Mouse (Mus musculus) C2C12 (cell line): ENCODE measurements at regions not wholly inside any gene's neighbourhood (a gene's known extent, or its start where the extent isn't known, plus 50 kb on each side); places are given as distances from the start of the nearest gene placed in this dataset.
"Not testable (repeated sequence)": the region's sequence is repeated elsewhere in the genome, so short reads cannot be mapped to it uniquely, and the experiment has no call there.

ENCODE experiments used
- CEBPB ChIP-seq: IDR thresholded peaks from one replicate; pipeline ENCODE4 v1.6.1; 2011; ENCODE audit warnings: low read depth, mild to moderate bottlenecking, control low read depth, moderate library complexity
- CTCF ChIP-seq: IDR thresholded peaks from one replicate; pipeline ENCODE4 v1.5.1; 2011; ENCODE audit not compliant: control insufficient read depth, insufficient read depth, insufficient read length
- MAX ChIP-seq: IDR thresholded peaks from one replicate; pipeline ENCODE4 v1.6.1; 2011; ENCODE audit warnings: mild to moderate bottlenecking, control low read depth
- USF1 ChIP-seq: IDR thresholded peaks from one replicate; pipeline ENCODE4 v1.6.1; 2011; ENCODE audit warnings: low read depth, mild to moderate bottlenecking, control low read depth, moderate library complexity

DNA sequence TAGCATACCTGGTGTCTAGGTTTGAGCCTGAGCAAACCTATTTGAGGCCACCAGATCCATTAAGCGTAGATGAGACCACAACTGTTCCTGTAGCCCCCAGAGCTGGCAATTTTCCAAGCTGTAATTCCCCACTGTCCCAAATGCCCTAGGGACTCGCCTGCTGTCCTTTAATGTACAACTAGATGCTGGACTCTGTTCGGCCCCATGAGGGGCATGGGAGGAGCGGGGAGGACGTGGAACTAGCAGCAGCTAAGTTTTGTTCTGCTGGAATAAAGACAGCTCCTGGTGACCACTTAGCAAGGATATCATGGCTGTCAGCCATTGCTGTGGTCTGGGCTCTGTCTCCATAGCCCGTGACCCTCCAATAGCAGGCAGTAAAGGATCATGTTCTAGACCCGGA is 103.1 kb downstream of the Ero1lb start:
- not testable (repeated sequence) for TF ChIP-seq USF1, CEBPB, CTCF, MAX
